Mouse (Mus musculus): Measurements from ENCODE around the gene Sel1l.

DNA sequence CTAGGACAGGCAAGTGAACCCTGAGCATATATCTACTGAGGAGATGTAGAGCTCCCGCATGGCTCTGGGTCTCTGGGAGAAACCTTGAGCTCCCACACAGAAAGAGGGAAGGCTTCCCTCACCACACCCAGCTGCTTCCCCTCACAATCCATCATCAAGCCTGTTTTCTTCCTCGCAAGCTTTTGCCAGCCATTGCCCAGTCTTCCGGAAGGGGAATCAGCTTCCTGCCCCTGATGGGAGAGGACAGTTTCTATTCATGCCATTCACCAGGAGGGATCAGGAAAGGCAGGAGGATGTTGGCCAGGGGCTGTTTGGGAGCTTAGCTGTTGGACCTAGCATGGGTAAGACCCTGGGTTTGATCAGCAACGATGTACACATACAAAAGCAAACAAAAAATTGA lies 52.2 kb downstream of the Sel1l start:
- TF ChIP-seq GATA1 (IDR thresholded peaks at IDR 0.05; ENCODE audit: borderline replicate concordance, low read length) (no peak), FLI1 (IDR thresholded peaks at IDR 0.05; ENCODE audit: low read length) (no peak)
